Mouse (Mus musculus) embryonic facial prominence, embryonic 13.5 days (tissue): ENCODE results near the gene Ifitm5. TPM values are rescaled to one million over a fixed set of nuclear protein-coding genes. Genes with fewer than 3 reads are reported as not detected.

ENCODE experiments used
- ATAC-seq: fragments of 200-750 bp; cut with Nextera tagmentation; 2 replicates; pipeline ENCODE4 v1.8.0; 2017; ENCODE audit warnings: low read depth; ENCODE audit not compliant: insufficient number of reproducible peaks, insufficient read depth, low FRiP score, low TSS enrichment
- H3K27ac ChIP-seq: fragments of 300-500 bp; sonication (generic); 2 replicates; pipeline ENCODE4 v1.5.1; 2015; ENCODE audit warnings: moderate library complexity, mild to moderate bottlenecking, inconsistent platforms
- H3K27me3 ChIP-seq: fragments of 300-500 bp; sonication (generic); 2 replicates; pipeline ENCODE4 v1.6.1; 2015; ENCODE audit warnings: mild to moderate bottlenecking, inconsistent platforms
- H3K36me3 ChIP-seq: fragments of 300-500 bp; sonication (generic); 2 replicates; pipeline ENCODE4 v1.6.1; 2015; ENCODE audit warnings: mild to moderate bottlenecking, inconsistent platforms
- H3K4me1 ChIP-seq: fragments of 300-500 bp; sonication (generic); 2 replicates; pipeline ENCODE4 v1.6.1; 2015; ENCODE audit warnings: inconsistent platforms
- H3K4me2 ChIP-seq: fragments of 300-500 bp; sonication (generic); 2 replicates; pipeline ENCODE4 v1.6.1; 2015; ENCODE audit warnings: moderate library complexity, mild to moderate bottlenecking, inconsistent platforms
- H3K4me3 ChIP-seq: fragments of 300-500 bp; sonication (generic); 2 replicates; pipeline ENCODE4 v1.5.1; 2015; ENCODE audit warnings: mild to moderate bottlenecking, inconsistent platforms
- H3K9ac ChIP-seq: fragments of 300-500 bp; sonication (generic); 2 replicates; pipeline ENCODE4 v1.6.1; 2015; ENCODE audit warnings: mild to moderate bottlenecking, inconsistent platforms
- H3K9me3 ChIP-seq: fragments of 300-500 bp; sonication (generic); 2 replicates; pipeline ENCODE4 v1.6.1; 2016; ENCODE audit warnings: inconsistent platforms
- WGBS: fragments of 180-500 bp; shearing (Covaris S2); methylation state at CpG from one replicate; pipeline ENCODE4 v1.1.7; 2015; ENCODE audit warnings: mixed read lengths; 5-methylcytosine and 5-hydroxymethylcytosine counted together
- polyA plus RNA-seq: library from polyadenylated mRNA; unstranded; fragments of >200 nt; fragmentation: Nextera tagmentation; extraction: Ambion mirVana; gene quantifications from 2 replicates; pipeline ENCODE4 v1.2.1, GENCODE M21; 2015

Gene Ifitm5
- polyA plus RNA-seq, 1 experiment from 2014 or later: 56.7 TPM

- H3K9me3 ChIP-seq: no peaks in the 10 kb centered on the region
- WGBS: 1% methylated on average over 19 of the region's 19 CpGs
- no peaks in the 10 kb centered on the region for H3K36me3 ChIP-seq
- H3K27ac ChIP-seq: no peak overlapping the region
- H3K27me3 ChIP-seq: no peaks in the 10 kb centered on the region
- H3K4me3 ChIP-seq: peak overlapping the region; percentile 47
- H3K9ac ChIP-seq: peak overlapping the region; percentile 61
- H3K4me1 ChIP-seq: no peaks in the 10 kb centered on the region
- ATAC-seq: peak; percentile 61
- peak overlapping the region; percentile 87 for H3K4me2 ChIP-seq
Observed at GRCm38 (mm10) chr7:140908634-140909107, 41.4 kb downstream of the Ifitm5 start.

GRCm38 (mm10) chr7:140908181-140908580 lies 41.9 kb downstream of the Ifitm5 start:
- no peaks in the 10 kb centered on the region for H3K9me3 ChIP-seq
- 50% methylated on average over 7 of the region's 7 CpGs for WGBS
- H3K4me1 ChIP-seq: no peaks in the 10 kb centered on the region
- H3K27ac ChIP-seq: no peak overlapping the region
- no peak overlapping the region for H3K9ac ChIP-seq
- peak overlapping the region; percentile 87; the same call in 1 of the 2 replicates for H3K4me2 ChIP-seq
- no peak for ATAC-seq
- no peaks in the 10 kb centered on the region for H3K36me3 ChIP-seq
- no peaks in the 10 kb centered on the region for H3K27me3 ChIP-seq
- no peak overlapping the region; the same call in 1 of the 2 replicates for H3K4me3 ChIP-seq

GRCm38 (mm10) chr7:140907697-140908096 lies 42.4 kb downstream of the Ifitm5 start:
- Histone ChIP-seq H3K4me3 (no peak overlapping the region), H3K36me3 (no peaks in the 10 kb centered on the region), H3K27ac (no peak overlapping the region), H3K27me3 (no peaks in the 10 kb centered on the region), H3K9ac (no peak overlapping the region), H3K4me1 (no peaks in the 10 kb centered on the region), H3K4me2 (no peak overlapping the region), H3K9me3 (no peaks in the 10 kb centered on the region)
- no peak for ATAC-seq
- WGBS: 83% methylated on average over 7 of the region's 7 CpGs

GRCm38 (mm10) chr7:140907131-140907530 lies 43.0 kb downstream of the Ifitm5 start:
- no peaks in the 10 kb centered on the region for H3K36me3 ChIP-seq
- WGBS: 85% methylated on average over 13 of the region's 13 CpGs
- ATAC-seq: no peak
- no peaks in the 10 kb centered on the region for H3K9me3 ChIP-seq
- H3K4me1 ChIP-seq: peaks cover 3% of the 10 kb centered on the region; the same call in 1 of the 2 replicates
- H3K4me3 ChIP-seq: no peak overlapping the region
- H3K9ac ChIP-seq: no peak overlapping the region
- H3K27me3 ChIP-seq: no peaks in the 10 kb centered on the region
- no peak overlapping the region for H3K27ac ChIP-seq
- no peak overlapping the region for H3K4me2 ChIP-seq

GRCm38 (mm10) chr7:140905642-140906081 lies 44.4 kb downstream of the Ifitm5 start:
- WGBS: 57% methylated on average over 2 of the region's 2 CpGs
- H3K4me3 ChIP-seq: no peak overlapping the region
- H3K36me3 ChIP-seq: no peaks in the 10 kb centered on the region
- no peaks in the 10 kb centered on the region for H3K9me3 ChIP-seq
- no peak overlapping the region for H3K27ac ChIP-seq
- ATAC-seq: no peak
- H3K27me3 ChIP-seq: no peaks in the 10 kb centered on the region
- no peak overlapping the region for H3K4me2 ChIP-seq
- H3K9ac ChIP-seq: no peak overlapping the region
- peaks cover 7% of the 10 kb centered on the region; the same call in 1 of the 2 replicates for H3K4me1 ChIP-seq

GRCm38 (mm10) chr7:140903212-140903611 lies 46.9 kb downstream of the Ifitm5 start:
- H3K27ac ChIP-seq: no peak overlapping the region
- H3K4me1 ChIP-seq: peaks cover 7% of the 10 kb centered on the region; the same call in 1 of the 2 replicates
- H3K9me3 ChIP-seq: no peaks in the 10 kb centered on the region
- 25% methylated on average over 13 of the region's 13 CpGs for WGBS
- H3K4me2 ChIP-seq: no peak overlapping the region
- H3K36me3 ChIP-seq: peaks cover 11% of the 10 kb centered on the region
- H3K4me3 ChIP-seq: no peak overlapping the region
- peak overlapping the region; percentile 40; the same call in 1 of the 2 replicates for H3K9ac ChIP-seq
- no peak for ATAC-seq
- no peaks in the 10 kb centered on the region for H3K27me3 ChIP-seq

GRCm38 (mm10) chr7:140902036-140902875 lies 47.8 kb downstream of the Ifitm5 start:
- Histone ChIP-seq H3K9me3 (no peaks in the 10 kb centered on the region), H3K9ac (peak overlapping the region; percentile 36; the same call in 1 of the 2 replicates), H3K4me1 (peaks cover 7% of the 10 kb centered on the region; the same call in 1 of the 2 replicates), H3K27me3 (no peaks in the 10 kb centered on the region), H3K4me3 (no peak overlapping the region), H3K4me2 (no peak overlapping the region), H3K27ac (peak overlapping the region; percentile 22; the same call in 1 of the 2 replicates), H3K36me3 (peaks cover 21% of the 10 kb centered on the region)
- ATAC-seq: no peak
- WGBS: 36% methylated on average over 15 of the region's 15 CpGs

GRCm38 (mm10) chr7:140900220-140900619 lies 49.9 kb downstream of the Ifitm5 start, which contains the start of gene Cox8b:
Gene Cox8b, minus strand, starts transcription at chr7:140900446.
- 83% methylated on average over 10 of the region's 10 CpGs for WGBS
- peaks cover 33% of the 10 kb centered on the region for H3K36me3 ChIP-seq
- no peak within 1 kb of the TSS for H3K4me2 ChIP-seq
- H3K4me3 ChIP-seq: no peak within 1 kb of the TSS
- 0 out of 2 replicates have a peak within 1 kb of the TSS, but pooled peaks have one; percentile 36 for H3K9ac ChIP-seq
- H3K27ac ChIP-seq: no peak within 1 kb of the TSS
- no peaks in the 10 kb centered on the region for H3K27me3 ChIP-seq
- peaks cover 7% of the 10 kb centered on the region; the same call in 1 of the 2 replicates for H3K4me1 ChIP-seq
- ATAC-seq: no peak
- H3K9me3 ChIP-seq: no peaks in the 10 kb centered on the region

GRCm38 (mm10) chr7:140899121-140899520 lies 51.0 kb downstream of the Ifitm5 start:
- no peak overlapping the region for H3K4me3 ChIP-seq
- H3K27ac ChIP-seq: no peak overlapping the region
- H3K9me3 ChIP-seq: no peaks in the 10 kb centered on the region
- no peak overlapping the region for H3K4me2 ChIP-seq
- no peaks in the 10 kb centered on the region for H3K27me3 ChIP-seq
- H3K4me1 ChIP-seq: peaks cover 7% of the 10 kb centered on the region; the same call in 1 of the 2 replicates
- ATAC-seq: no peak
- WGBS: 82% methylated on average over 3 of the region's 3 CpGs
- H3K9ac ChIP-seq: no peak overlapping the region
- H3K36me3 ChIP-seq: peaks cover 43% of the 10 kb centered on the region
